In genomic region chr14:21990321-21991021, GRCm38 (mm10) we compare ENCODE assay signal across 8 mouse cellular contexts. TPM values are rescaled to one million over a fixed set of nuclear protein-coding genes. Genes with fewer than 3 reads are reported as not detected.
DNase-seq lines count a peak whose midpoint lies in the region; ATAC-seq and TF ChIP-seq lines count a peak whose summit lies in the region.

No protein-coding gene starts in this region.

- peak; percentile 44 for DNase-seq in ovary, adult 18-20 months (ENCODE audit: low spot score)
- no peak for DNase-seq in ovary, postnatal 14 days (ENCODE audit: low spot score)
- peak; percentile 54 for DNase-seq in kidney, postnatal 0 days (ENCODE audit: low spot score)
- DNase-seq in lung, postnatal 4 days, result peak; percentile 57 to 60
- peak; percentile 22 for DNase-seq in yolk sac, embryonic 10.5 days (ENCODE audit: low spot score)
- no peak for DNase-seq in B cell, adult 2 months
- no peak for DNase-seq in cerebellum, adult 8-10 months

- H3K27ac ChIP-seq in forebrain, embryonic 16.5 days (ENCODE audit: low read length), result peak overlapping the region; percentile 39; the same call in 1 of the 2 replicates
- peak overlapping the region; percentile 99 for H3K27ac ChIP-seq in kidney, postnatal 0 days

- peaks cover 49% of the 10 kb centered on the region for H3K27me3 ChIP-seq in forebrain, embryonic 16.5 days (replicated peaks; ENCODE audit: control insufficient read depth, insufficient read depth, low read length)
- no peaks in the 10 kb centered on the region for H3K27me3 ChIP-seq in kidney, postnatal 0 days (ENCODE audit: insufficient read depth, low read length)

- H3K9ac ChIP-seq in forebrain, embryonic 16.5 days (replicated peaks; ENCODE audit: low read depth, low read length), result peak overlapping the region; percentile 20
- H3K9ac ChIP-seq in kidney, postnatal 0 days (ENCODE audit: low read depth, low read length), result peak overlapping the region; percentile 80

- peak overlapping the region; percentile 70 for H3K4me3 ChIP-seq in forebrain, embryonic 16.5 days (replicated peaks; ENCODE audit: low read length)
- peak overlapping the region; percentile 67 for H3K4me3 ChIP-seq in kidney, postnatal 0 days (replicated peaks; ENCODE audit: low read depth, low read length)

- no peak for ATAC-seq in forebrain, embryonic 16.5 days
- no peak for ATAC-seq in kidney, postnatal 0 days (replicated peaks; ENCODE audit: low FRiP score, low read depth)

- 3% methylated on average over 31 of the region's 31 CpGs for WGBS in forebrain, embryonic 16.5 days
- 5% methylated on average over 31 of the region's 31 CpGs for WGBS in kidney, postnatal 0 days

- H3K4me1 ChIP-seq in forebrain, embryonic 16.5 days (replicated peaks; ENCODE audit: control insufficient read depth, insufficient read depth, low read length), result peaks cover 55% of the 10 kb centered on the region
- H3K4me1 ChIP-seq in kidney, postnatal 0 days (replicated peaks; ENCODE audit: insufficient read depth, low read length), result peaks cover 12% of the 10 kb centered on the region; the same call in 1 of the 2 replicates

- H3K9me3 ChIP-seq in forebrain, embryonic 16.5 days (ENCODE audit: control insufficient read depth, low read length), result no peaks in the 10 kb centered on the region
- no peaks in the 10 kb centered on the region for H3K9me3 ChIP-seq in kidney, postnatal 0 days (replicated peaks; ENCODE audit: low read length)

- TF ChIP-seq CTCF in kidney, postnatal 0 days (IDR thresholded peaks at IDR 0.05; ENCODE audit: low read depth), result no peak

- no peaks in the 10 kb centered on the region for H3K36me3 ChIP-seq in forebrain, embryonic 16.5 days (ENCODE audit: control insufficient read depth, insufficient read depth)
- H3K36me3 ChIP-seq in kidney, postnatal 0 days (ENCODE audit: insufficient read depth, low read length), result peaks cover 3% of the 10 kb centered on the region; the same call in 1 of the 2 replicates

- peak overlapping the region; percentile 87 for H3K4me2 ChIP-seq in forebrain, embryonic 16.5 days (ENCODE audit: low read length)
- peak overlapping the region; percentile 65 for H3K4me2 ChIP-seq in kidney, postnatal 0 days (ENCODE audit: low read length)

RNA-seq across cellular contexts. Expression of gene Zfp503, which starts 1.1 kb away (rescaled TPM):
- polyA plus RNA-seq in forebrain, embryonic 16.5 days (2015; fragmentation: Nextera tagmentation; extraction: Ambion mirVana), result 5.4 and 5.5 TPM in 2 replicates
- 34.2 and 41.4 TPM in 2 replicates for polyA plus RNA-seq in kidney, postnatal 0 days (2015; fragmentation: Nextera tagmentation; extraction: Ambion mirVana)

RNA-seq across cellular contexts. Expression of gene Lrmda, which starts 29.0 kb away (rescaled TPM):
- 0.30 TPM in 1 of 2 replicates, not detected in the other for polyA plus RNA-seq in forebrain, embryonic 16.5 days (2015; fragmentation: Nextera tagmentation; extraction: Ambion mirVana)
- polyA plus RNA-seq in kidney, postnatal 0 days (2015; fragmentation: Nextera tagmentation; extraction: Ambion mirVana), result 0.83 and 1.3 TPM in 2 replicates

Comparison
In these comparisons a context has a peak if more than half of its experiments do, and no peak if none do; other contexts are left out.
1. DNase-seq: peak in ovary, adult 18-20 months (single experiment), kidney, postnatal 0 days (single experiment), lung, postnatal 4 days (2 of 2) and yolk sac, embryonic 10.5 days (single experiment); none in ovary, postnatal 14 days (single experiment), B cell, adult 2 months (0 of 2) and cerebellum, adult 8-10 months (single experiment).